Mouse (Mus musculus): ENCODE measurements around the gene Mcam.

DNA sequence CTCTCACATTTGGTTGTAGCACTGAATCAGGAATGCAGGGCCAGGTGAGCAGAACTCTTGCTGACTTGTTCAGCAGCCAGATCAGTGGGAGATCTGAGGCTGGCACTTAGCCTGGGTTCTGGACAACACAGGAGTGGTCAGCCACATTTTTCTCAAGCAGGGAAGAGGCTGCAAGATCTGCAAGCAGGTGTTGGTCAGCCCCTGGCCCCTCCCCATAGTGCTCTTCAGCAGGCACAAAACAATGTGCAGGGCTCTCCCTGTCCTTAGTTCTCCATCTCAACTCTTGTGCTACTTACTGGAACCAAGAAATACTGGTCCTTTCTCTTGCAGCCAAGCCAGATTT lies 10.4 kb downstream of the Mcam start:
- TF ChIP-seq CTCF (IDR thresholded peaks at IDR 0.05; ENCODE audit: control insufficient read depth, insufficient read depth, insufficient replicate concordance, low read depth, low read length) (no peak), POLR2A (IDR thresholded peaks at IDR 0.05; ENCODE audit: control insufficient read depth, low read depth, low read length) (no peak)
